Mouse (Mus musculus) liver, adult 2 months (tissue): ENCODE data around the gene Dpysl4. TPM values are rescaled to one million over a fixed set of nuclear protein-coding genes. Genes with fewer than 3 reads are reported as not detected.

ENCODE experiments used
- DNase-seq: peaks from one replicate; pipeline ENCODE4 v3.0.0-alpha.2; 2011; ENCODE audit warnings: low read depth, low spot score; ENCODE audit errors: extremely low read depth
- H3K27ac ChIP-seq: fragments of 200-500 bp; replicated peaks from 2 replicates; pipeline ENCODE4 v1.5.1; 2012; ENCODE audit warnings: low read depth, mild to moderate bottlenecking, control low read depth, inconsistent platforms, low read length; ENCODE audit not compliant: insufficient read depth
- H3K27me3 ChIP-seq: fragments of 200-500 bp; 2 replicates; pipeline ENCODE4 v1.6.1; 2012; ENCODE audit warnings: mild to moderate bottlenecking, moderate library complexity, low read length, inconsistent platforms; ENCODE audit not compliant: control insufficient read depth, insufficient read depth
- H3K36me3 ChIP-seq: fragments of 200-500 bp; 2 replicates; pipeline ENCODE4 v1.6.1; 2012; ENCODE audit warnings: low read length, inconsistent platforms; ENCODE audit not compliant: control insufficient read depth, insufficient read depth
- H3K4me1 ChIP-seq: fragments of 200-500 bp; 2 replicates; pipeline ENCODE4 v1.6.1; 2011; ENCODE audit warnings: low read length; ENCODE audit not compliant: control insufficient read depth, insufficient read depth
- H3K4me3 ChIP-seq: fragments of 200-500 bp; 2 replicates; pipeline ENCODE4 v1.5.1; 2011; ENCODE audit warnings: low read depth, mild to moderate bottlenecking, control low read depth, low read length, moderate library complexity; ENCODE audit not compliant: insufficient read depth
- H3K79me2 ChIP-seq: fragments of 200-500 bp; 2 replicates; pipeline ENCODE4 v1.6.1; 2012; ENCODE audit warnings: inconsistent platforms, mild to moderate bottlenecking, low read length, moderate library complexity; ENCODE audit not compliant: control insufficient read depth, insufficient read depth
- H3K9ac ChIP-seq: fragments of 200-500 bp; 2 replicates; pipeline ENCODE4 v1.6.1; 2012; ENCODE audit warnings: low read depth, mild to moderate bottlenecking, control low read depth, inconsistent platforms, low read length
- CTCF ChIP-seq: fragments of 200-500 bp; IDR thresholded peaks from 2 replicates; pipeline ENCODE4 v1.5.1; 2011; ENCODE audit warnings: low read depth, low read length, control low read depth
- POLR2A ChIP-seq: fragments of 200-500 bp; IDR thresholded peaks from 2 replicates; pipeline ENCODE4 v1.6.1; 2011; ENCODE audit warnings: low read length, control low read depth; ENCODE audit not compliant: insufficient read depth; ENCODE audit errors: extremely low read depth
- WGBS: fragments of 180-500 bp; shearing (Covaris S2); methylation state at CpG from one replicate; pipeline ENCODE4 v1.1.7; 2018; 5-methylcytosine and 5-hydroxymethylcytosine counted together
- polyA plus RNA-seq: library from polyadenylated mRNA; depleted of rRNA; stranded (reverse); fragments of >200 nt; gene quantifications from 2 replicates; pipeline ENCODE4 v1.2.3, GENCODE M21; 2012
- total RNA-seq: library from RNA; depleted of rRNA; stranded (reverse); fragments of >200 nt; gene quantifications from 2 replicates; pipeline ENCODE4 v1.2.3, GENCODE M21; 2014

Dpysl4 gene
- total and polyA plus RNA-seq, 2 experiments: 0.11 to 0.28 TPM

DNA sequence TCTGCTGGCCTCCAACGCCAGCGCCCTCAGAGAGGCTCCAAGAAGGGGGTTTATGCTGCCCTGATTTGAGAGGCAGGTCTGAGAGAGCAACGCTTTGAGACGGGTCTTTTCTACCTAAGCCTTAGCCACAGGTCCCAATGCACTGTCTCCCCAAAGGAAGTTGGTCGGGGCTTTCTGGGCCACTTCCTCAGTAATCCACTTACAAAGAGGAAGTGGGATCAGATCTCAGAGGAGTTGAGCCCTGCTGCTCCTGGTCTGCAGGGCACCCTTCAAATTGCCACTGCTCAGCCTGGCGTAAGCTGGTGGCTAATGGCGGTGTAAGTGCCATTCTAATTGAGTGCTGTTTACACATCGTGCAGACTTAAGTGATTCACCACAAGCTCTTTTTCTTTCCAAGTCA, 45.7 kb downstream of the Dpysl4 start:
- Histone ChIP-seq H3K4me3 (no peak overlapping the region), H3K4me1 (no peaks in the 10 kb centered on the region), H3K79me2 (no peaks in the 10 kb centered on the region), H3K27me3 (no peaks in the 10 kb centered on the region), H3K36me3 (no peaks in the 10 kb centered on the region), H3K27ac (no peak overlapping the region), H3K9ac (no peak overlapping the region)
- no peak for DNase-seq
- WGBS: 67% methylated on average over 8 of the region's 8 CpGs
- TF ChIP-seq POLR2A: no peak
- TF ChIP-seq CTCF: no peak

DNA sequence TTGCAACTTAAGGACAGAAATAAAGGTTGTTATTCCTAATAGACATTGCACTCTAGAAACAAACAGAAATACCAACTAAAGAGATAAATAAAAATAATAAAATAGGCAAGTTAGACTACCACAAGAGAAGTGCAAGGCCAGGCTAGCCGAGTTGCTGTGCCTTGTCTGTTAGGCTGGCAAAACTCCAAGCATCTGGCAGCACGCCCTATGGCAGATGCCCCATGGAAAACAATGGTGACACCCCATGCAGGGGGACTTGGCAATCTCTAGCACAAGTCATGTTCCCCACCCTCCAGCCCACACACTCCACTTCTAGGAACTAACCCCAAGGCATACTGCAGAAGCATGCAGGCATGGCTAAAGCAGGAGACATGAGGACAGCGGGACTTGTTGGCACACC, 47.6 kb downstream of the Dpysl4 start:
- DNase-seq: no peak
- no peak overlapping the region for H3K4me3 ChIP-seq
- H3K79me2 ChIP-seq: no peaks in the 10 kb centered on the region
- no peak overlapping the region for H3K9ac ChIP-seq
- H3K4me1 ChIP-seq: no peaks in the 10 kb centered on the region
- TF ChIP-seq POLR2A: no peak
- TF ChIP-seq CTCF: no peak
- H3K27me3 ChIP-seq: no peaks in the 10 kb centered on the region
- no peak overlapping the region for H3K27ac ChIP-seq
- 61% methylated on average over 3 of the region's 3 CpGs for WGBS
- H3K36me3 ChIP-seq: no peaks in the 10 kb centered on the region

DNA sequence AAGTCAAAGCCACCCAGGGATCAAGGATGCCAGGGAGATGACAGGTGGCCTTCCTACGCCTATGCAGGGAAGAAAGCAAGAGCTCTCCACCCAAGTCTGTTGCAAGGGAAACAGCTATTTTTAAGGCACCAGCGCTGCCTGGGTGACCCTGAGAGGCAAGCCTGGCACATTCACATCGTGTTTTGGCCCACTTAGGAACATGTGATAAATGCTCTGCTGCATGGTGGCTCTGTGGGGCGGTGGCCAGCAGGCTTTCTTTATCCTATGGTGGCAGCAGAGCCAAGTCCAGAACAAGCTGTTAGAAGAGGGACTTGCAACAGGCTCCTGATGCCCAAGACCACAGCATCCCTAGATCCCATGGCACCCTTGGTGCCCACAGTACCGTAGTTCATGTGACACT, 49.4 kb downstream of the Dpysl4 start:
- no peak overlapping the region for H3K27ac ChIP-seq
- TF ChIP-seq POLR2A (no peak), CTCF (no peak)
- no peak overlapping the region for H3K4me3 ChIP-seq
- no peak for DNase-seq
- 79% methylated on average over 5 of the region's 5 CpGs for WGBS
- no peaks in the 10 kb centered on the region for H3K27me3 ChIP-seq
- no peaks in the 10 kb centered on the region for H3K4me1 ChIP-seq
- no peak overlapping the region for H3K9ac ChIP-seq
- no peaks in the 10 kb centered on the region for H3K79me2 ChIP-seq
- no peaks in the 10 kb centered on the region for H3K36me3 ChIP-seq

DNA sequence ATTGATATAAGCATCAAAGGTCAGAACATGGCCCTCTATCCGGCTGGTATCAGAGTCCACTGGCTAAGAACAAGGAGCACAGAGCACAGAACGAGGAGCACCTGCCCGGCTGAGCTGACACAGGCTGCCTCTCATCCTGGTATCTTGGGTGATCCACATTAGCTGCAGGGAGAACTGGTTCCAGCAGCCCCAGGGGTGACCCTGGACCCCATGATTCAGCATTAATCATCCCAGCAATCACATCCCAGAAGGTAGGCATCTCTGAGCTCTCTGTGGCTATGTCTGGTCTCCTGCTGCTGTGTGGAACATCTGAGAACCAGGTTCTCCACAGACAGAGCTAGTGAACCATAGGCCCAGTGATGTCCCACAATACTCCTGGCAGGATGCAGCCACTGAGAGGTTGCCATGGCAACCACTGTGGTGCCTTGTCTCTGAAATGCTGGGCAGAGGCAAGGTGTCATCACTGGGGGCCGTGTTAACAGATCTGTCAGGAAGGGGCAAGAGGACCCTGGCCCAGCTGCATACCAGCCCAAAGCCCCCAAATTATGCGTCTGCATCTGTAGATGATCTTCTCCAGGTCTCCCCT, 51.2 kb downstream of the Dpysl4 start:
- Histone ChIP-seq H3K9ac (no peak overlapping the region), H3K4me1 (no peaks in the 10 kb centered on the region), H3K27me3 (no peaks in the 10 kb centered on the region), H3K36me3 (no peaks in the 10 kb centered on the region), H3K79me2 (no peaks in the 10 kb centered on the region), H3K27ac (no peak overlapping the region), H3K4me3 (no peak overlapping the region)
- TF ChIP-seq CTCF: no peak
- 69% methylated on average over 5 of the region's 5 CpGs for WGBS
- no peak for DNase-seq

DNA sequence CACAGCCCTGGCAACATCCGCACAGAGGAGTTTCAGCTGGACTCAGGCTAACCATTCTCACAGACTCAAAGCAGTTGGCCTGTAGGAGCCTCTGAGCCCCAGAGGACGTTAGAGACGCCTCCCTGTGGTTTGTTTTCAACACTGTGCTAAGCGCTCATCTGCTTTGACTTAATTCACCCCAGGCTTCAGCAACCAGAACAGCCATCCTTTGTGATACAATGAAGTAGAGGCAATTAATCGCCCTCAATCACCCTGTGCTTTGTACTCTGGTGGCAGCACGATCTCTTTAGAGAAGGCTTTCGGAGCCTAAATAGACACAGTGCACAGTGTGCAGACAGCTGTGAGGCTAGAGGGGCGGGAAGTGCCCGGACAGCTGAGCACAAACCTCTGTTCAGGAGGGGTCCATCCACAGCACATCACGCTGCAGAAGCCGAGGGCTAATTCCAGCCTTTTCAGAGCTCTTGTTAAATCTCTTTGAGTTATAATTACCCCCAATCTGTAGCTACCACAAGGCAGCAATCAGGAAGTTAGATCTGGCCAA, 54.2 kb downstream of the Dpysl4 start:
- TF ChIP-seq CTCF: no peak
- TF ChIP-seq POLR2A: no peak
- no peaks in the 10 kb centered on the region for H3K36me3 ChIP-seq
- no peak overlapping the region for H3K9ac ChIP-seq
- no peak overlapping the region for H3K4me3 ChIP-seq
- H3K27me3 ChIP-seq: no peaks in the 10 kb centered on the region
- H3K27ac ChIP-seq: no peak overlapping the region
- H3K79me2 ChIP-seq: no peaks in the 10 kb centered on the region
- no peaks in the 10 kb centered on the region for H3K4me1 ChIP-seq
- DNase-seq: no peak
- 49% methylated on average over 11 of the region's 11 CpGs for WGBS

DNA sequence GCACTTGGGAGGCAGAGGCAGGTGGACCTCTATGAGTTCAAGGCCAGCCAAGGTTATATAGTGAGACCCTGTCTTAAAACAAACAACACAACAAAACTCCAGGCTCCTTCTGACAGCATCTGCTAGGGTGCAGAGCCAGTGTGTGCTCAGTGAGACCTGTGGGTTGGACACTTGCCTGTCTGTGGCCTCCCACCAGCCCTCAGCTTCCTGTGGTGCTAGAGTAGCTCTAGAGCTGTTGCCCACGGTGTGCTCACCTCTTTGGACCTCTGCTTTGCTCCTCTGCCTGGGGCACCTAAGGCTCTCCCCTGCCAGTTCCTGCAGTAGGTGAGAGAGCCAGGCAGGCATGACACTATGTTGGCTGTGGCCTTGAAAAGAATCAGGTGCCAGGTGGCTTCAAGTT, 58.0 kb downstream of the Dpysl4 start:
- no peak overlapping the region for H3K4me3 ChIP-seq
- TF ChIP-seq POLR2A: no peak
- TF ChIP-seq CTCF: no peak
- H3K27ac ChIP-seq: no peak overlapping the region
- H3K9ac ChIP-seq: no peak overlapping the region
- no peak for DNase-seq
- no peaks in the 10 kb centered on the region for H3K36me3 ChIP-seq
- H3K4me1 ChIP-seq: no peaks in the 10 kb centered on the region
- 50% methylated on average over 1 of the region's 1 CpGs for WGBS
- H3K27me3 ChIP-seq: no peaks in the 10 kb centered on the region
- no peaks in the 10 kb centered on the region for H3K79me2 ChIP-seq
